In genomic region chr6:92781446-92781845, GRCm38 (mm10) we compare ENCODE assay signal across 34 mouse cellular contexts. TPM values are rescaled to one million over a fixed set of nuclear protein-coding genes. Genes with fewer than 3 reads are reported as not detected.
"Had no signal": no experiment of that assay in that cellular context is flagged by ENCODE, and none has a peak within 500 bp of the region (broad histone marks: within the 10 kb centered on the region; RNA-seq: fewer than 3 reads in every experiment).

No protein-coding gene starts in this region.

- H3K27ac ChIP-seq: heart, adult 2 months; heart, embryonic 13.5 days; heart, embryonic 15.5 days; hindbrain, embryonic 13.5 days; hindbrain, embryonic 15.5 days; hindbrain, postnatal 0 days; kidney, embryonic 15.5 days; kidney, postnatal 0 days; limb, embryonic 10.5 days; limb, embryonic 12.5 days; liver, embryonic 13.5 days; liver, embryonic 15.5 days had no signal

- ATAC-seq: hindbrain, postnatal 0 days; intestine, embryonic 16.5 days had no signal

- H3K9ac ChIP-seq: heart, embryonic 13.5 days; heart, embryonic 15.5 days; hindbrain, embryonic 13.5 days; hindbrain, embryonic 15.5 days; kidney, embryonic 15.5 days; limb, embryonic 12.5 days; liver, embryonic 13.5 days; liver, embryonic 15.5 days had no signal

- H3K4me2 ChIP-seq: heart, embryonic 11.5 days; heart, embryonic 13.5 days; heart, embryonic 15.5 days; hindbrain, embryonic 13.5 days; hindbrain, embryonic 15.5 days; kidney, embryonic 15.5 days; limb, embryonic 12.5 days; liver, embryonic 11.5 days; liver, embryonic 13.5 days; liver, embryonic 15.5 days had no signal

- H3K4me1 ChIP-seq: heart, embryonic 13.5 days; heart, embryonic 15.5 days; hindbrain, embryonic 13.5 days; liver, embryonic 13.5 days; liver, embryonic 15.5 days had no signal

- H3K36me3 ChIP-seq: hindbrain, embryonic 13.5 days; hindbrain, embryonic 15.5 days; limb, embryonic 10.5 days; limb, embryonic 12.5 days; liver, embryonic 13.5 days; liver, embryonic 15.5 days had no signal

- H3K4me3 ChIP-seq: heart, adult 2 months; heart, embryonic 13.5 days; heart, embryonic 15.5 days; hindbrain, embryonic 13.5 days; hindbrain, embryonic 15.5 days; kidney, embryonic 15.5 days; limb, embryonic 10.5 days; limb, embryonic 12.5 days; liver, embryonic 13.5 days; liver, embryonic 15.5 days had no signal

- DNase-seq: gastrocnemius, postnatal 14 days; gastrocnemius, postnatal 36 days; heart, adult 11 months; heart, adult 2 months; heart, postnatal 14 days; heart, postnatal 36 days; kidney, adult 11 months; kidney, adult 2 months; kidney, adult 9 months; kidney, postnatal 14 days; kidney, postnatal 36 days; layer of hippocampus, adult 9-11 months; layer of hippocampus, postnatal 36 days; liver; liver, embryonic 13.5 days had no signal

- H3K27me3 ChIP-seq: heart, embryonic 15.5 days; kidney, embryonic 15.5 days had no signal

- H3K9me3 ChIP-seq: heart, embryonic 13.5 days; heart, embryonic 15.5 days; hindbrain, embryonic 13.5 days; hindbrain, embryonic 15.5 days; kidney, embryonic 15.5 days; limb, embryonic 10.5 days; limb, embryonic 12.5 days; liver, embryonic 13.5 days; liver, embryonic 15.5 days had no signal

RNA-seq across cellular contexts. Expression of gene A730049H05Rik, which starts 34.8 kb away (rescaled TPM):
- total RNA-seq: gastrocnemius, postnatal 14 days; hematopoietic stem cell, adult 5-6 weeks; left cerebral cortex, adult 18-20 months; left cerebral cortex, adult 8-10 months; left cerebral cortex, postnatal 14 days; left cerebral cortex, postnatal 36 days had no signal
- polyA plus RNA-seq: heart, adult 2 months; large intestine, adult 2 months; liver, embryonic 15.5 days had no signal
